Mouse (Mus musculus) hindbrain, embryonic 10.5 days (tissue): Measurements from ENCODE around the gene Gm13023. TPM values are rescaled to one million over a fixed set of nuclear protein-coding genes. Genes with fewer than 3 reads are reported as not detected.
"Not testable (repeated sequence)": the region's sequence is repeated elsewhere in the genome, so short reads cannot be mapped to it uniquely, and the experiment has no call there.

Experiments
- DNase-seq: peaks from one replicate; pipeline ENCODE4 v3.0.0-alpha.2; 2017; ENCODE audit warnings: low spot score
- H3K27ac ChIP-seq: fragments of 300-500 bp; sonication (generic); 2 replicates; pipeline ENCODE4 v1.5.1; 2016; ENCODE audit warnings: mild to moderate bottlenecking, moderate library complexity
- H3K27me3 ChIP-seq: fragments of 300-500 bp; sonication (generic); 2 replicates; pipeline ENCODE4 v1.6.1; 2016; ENCODE audit warnings: mild to moderate bottlenecking; ENCODE audit not compliant: poor library complexity, insufficient read depth, severe bottlenecking
- H3K36me3 ChIP-seq: fragments of 300-500 bp; sonication (generic); 2 replicates; pipeline ENCODE4 v1.6.1; 2016; ENCODE audit warnings: mild to moderate bottlenecking, moderate library complexity
- H3K4me1 ChIP-seq: fragments of 300-500 bp; sonication (generic); replicated peaks from 2 replicates; pipeline ENCODE4 v1.6.1; 2016; ENCODE audit warnings: mild to moderate bottlenecking
- H3K4me3 ChIP-seq: fragments of 300-500 bp; sonication (generic); 2 replicates; pipeline ENCODE4 v1.5.1; 2016; ENCODE audit warnings: mild to moderate bottlenecking, moderate library complexity
- H3K9me3 ChIP-seq: fragments of 300-500 bp; sonication (generic); 2 replicates; pipeline ENCODE4 v1.6.1; 2016; ENCODE audit warnings: mild to moderate bottlenecking, moderate library complexity
- WGBS: fragments of 180-500 bp; shearing (Covaris S2); methylation state at CpG from one replicate; pipeline ENCODE4 v1.1.7; 2016; 5-methylcytosine and 5-hydroxymethylcytosine counted together
- polyA plus RNA-seq: library from polyadenylated mRNA; unstranded; fragments of >200 nt; fragmentation: Nextera tagmentation; extraction: Ambion mirVana; gene quantifications from 2 replicates; pipeline ENCODE4 v1.2.1, GENCODE M21; 2016

Gene Gm13023
- polyA plus RNA-seq = not detected in 2 replicates

DNA sequence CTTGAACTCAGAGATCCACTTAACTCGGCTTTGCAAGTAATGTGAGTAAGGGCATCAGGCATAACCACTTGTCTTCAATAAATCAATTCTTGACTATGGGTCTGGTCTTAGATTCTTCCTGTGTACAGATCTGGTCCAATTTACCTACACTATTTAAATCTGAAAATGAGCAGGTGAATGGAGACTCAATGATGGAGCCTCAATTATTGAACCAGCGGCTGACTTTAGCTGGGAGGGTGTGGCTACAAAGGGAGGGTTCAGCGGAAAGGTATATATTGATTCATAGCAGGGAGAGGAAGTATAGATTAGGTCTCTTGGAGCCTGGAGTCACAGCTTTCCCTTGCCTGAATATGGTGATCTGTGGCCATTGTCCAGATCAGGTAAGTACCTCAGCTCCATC lies at the start of gene Gm13023:
TSS of gene Gm13023 (plus strand) at position 301 of the 400 bp plus-strand sequence.
- H3K27ac ChIP-seq, H3K27me3 ChIP-seq, DNase-seq, H3K36me3 ChIP-seq, H3K4me3 ChIP-seq, H3K4me1 ChIP-seq: not testable (repeated sequence)
- WGBS = 91% methylated on average over 3 of the region's 3 CpGs
- peaks cover 40% of the 10 kb centered on the region for H3K9me3 ChIP-seq

DNA sequence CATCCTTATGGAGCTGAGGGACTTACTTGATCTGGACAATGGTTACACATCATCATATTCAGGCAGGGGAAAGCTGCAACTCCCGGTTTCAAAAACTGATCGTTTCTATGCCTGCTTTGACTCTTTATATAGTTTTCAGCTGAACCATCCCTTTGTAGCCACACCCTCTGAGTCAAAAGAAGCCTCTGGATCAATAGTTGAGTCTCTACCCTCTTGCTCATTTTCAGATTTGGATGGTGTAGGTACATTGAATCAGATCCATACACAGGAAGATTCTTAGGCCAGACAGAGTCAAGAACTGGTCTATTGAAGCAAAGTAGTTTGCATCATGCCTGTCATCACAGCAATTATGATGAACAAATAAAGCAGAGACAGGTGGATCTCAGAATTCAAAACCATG lies 26.8 kb downstream of the Gm13023 start, which contains the start of gene Gm13084:
TSS of gene Gm13084 (minus strand) at position 101 of the 400 bp plus-strand sequence.
- no peaks in the 10 kb centered on the region for H3K27me3 ChIP-seq
- no peak within 1 kb of the TSS for H3K27ac ChIP-seq
- WGBS = 84% methylated on average over 2 of the region's 2 CpGs
- peaks cover 56% of the 10 kb centered on the region for H3K9me3 ChIP-seq
- DNase-seq = no peak
- no peaks in the 10 kb centered on the region for H3K4me1 ChIP-seq
- H3K4me3 ChIP-seq = no peak within 1 kb of the TSS
- H3K36me3 ChIP-seq = no peaks in the 10 kb centered on the region

Other genes starting within 250 kb of the Gm13023 start
- gene BC080695, start 237.7 kb upstream of the Gm13023 start, polyA plus RNA-seq = not detected in 2 replicates
- gene Gm13057, start 237.6 kb upstream of the Gm13023 start, polyA plus RNA-seq = not detected in 2 replicates
- gene Gm13083, start 174.3 kb upstream of the Gm13023 start, polyA plus RNA-seq = not detected in 2 replicates
- gene Gm13088, start 132.1 kb upstream of the Gm13023 start, polyA plus RNA-seq = not detected in 2 replicates
- gene Gm13089, start 86.6 kb upstream of the Gm13023 start, polyA plus RNA-seq = not detected in 2 replicates
- not detected in 2 replicates for gene Gm13078, start 69.9 kb upstream of the Gm13023 start, polyA plus RNA-seq
- not detected in 2 replicates for gene Gm13084, start 26.7 kb downstream of the Gm13023 start, polyA plus RNA-seq
- not detected in 2 replicates for gene Gm13103, start 57.1 kb downstream of the Gm13023 start, polyA plus RNA-seq
- gene Pramef6, start 111.0 kb downstream of the Gm13023 start, polyA plus RNA-seq = not detected in 2 replicates
- not detected in 2 replicates for gene Pramef25, start 161.7 kb downstream of the Gm13023 start, polyA plus RNA-seq
- not detected in 2 replicates for gene Gm13101, start 177.6 kb downstream of the Gm13023 start, polyA plus RNA-seq
- gene Pramef17, start 205.0 kb downstream of the Gm13023 start, polyA plus RNA-seq = not detected in 2 replicates